Mouse (Mus musculus): Measurements from ENCODE around the gene Chst3.
"Not testable (repeated sequence)": the region's sequence is repeated elsewhere in the genome, so short reads cannot be mapped to it uniquely, and the experiment has no call there.

GRCm38 (mm10) chr10:60162184-60162972 is 56.7 kb downstream of the Chst3 start:
- TF ChIP-seq POLR2A, CTCF (IDR thresholded peaks at IDR 0.05; ENCODE audit: insufficient read depth, low read depth, low read length): not testable (repeated sequence)
